Mouse (Mus musculus) liver, embryonic 14.5 days (tissue): ENCODE measurements at regions not wholly inside any gene's neighbourhood (a gene's known extent, or its start where the extent isn't known, plus 50 kb on each side); places are given as distances from the start of the nearest gene placed in this dataset.

Experiments
- ATAC-seq: fragments of 200-750 bp; cut with Nextera tagmentation; 2 replicates; pipeline ENCODE4 v1.8.0; 2017; ENCODE audit warnings: moderate number of reproducible peaks, mild to moderate bottlenecking, moderate library complexity; ENCODE audit not compliant: insufficient read depth
- DNase-seq, 3 experiments: peaks; one replicate each; pipeline ENCODE4 v3.0.0-alpha.2; 2012 to 2013; ENCODE audit warnings: low read depth in 3 of 3, low spot score in 3 of 3
- H3K27ac ChIP-seq: fragments of 300-500 bp; sonication (generic); 2 replicates; pipeline ENCODE4 v1.5.1; 2014; ENCODE audit warnings: moderate library complexity, mild to moderate bottlenecking, control low read depth, inconsistent platforms
- H3K27me3 ChIP-seq: fragments of 300-500 bp; sonication (generic); 2 replicates; pipeline ENCODE4 v1.6.1; 2014; ENCODE audit warnings: mild to moderate bottlenecking, low read length, moderate library complexity; ENCODE audit not compliant: control insufficient read depth, insufficient read depth
- H3K36me3 ChIP-seq: fragments of 300-500 bp; sonication (generic); replicated peaks from 2 replicates; pipeline ENCODE4 v1.6.1; 2014; ENCODE audit warnings: low read depth; ENCODE audit not compliant: control insufficient read depth, insufficient read depth
- H3K4me1 ChIP-seq, 2 experiments: fragments of 200-500 bp in 1 of 2; fragments of 300-500 bp in 1 of 2; sonication (generic) in 1 of 2; replicated peaks; 2 replicates each; pipeline ENCODE4 v1.6.1; 2012 to 2014; ENCODE audit warnings: antibody characterized with exemption in 1 of 2, inconsistent platforms in 1 of 2, low read length in 1 of 2; ENCODE audit not compliant: control insufficient read depth in 2 of 2, insufficient read depth in 2 of 2
- H3K4me2 ChIP-seq: fragments of 300-500 bp; sonication (generic); 2 replicates; pipeline ENCODE4 v1.6.1; 2014; ENCODE audit warnings: low read depth, mild to moderate bottlenecking, control low read depth, moderate library complexity
- H3K4me3 ChIP-seq, 2 experiments: fragments of 200-500 bp in 1 of 2; fragments of 300-500 bp in 1 of 2; sonication (generic) in 1 of 2; 2 replicates each; pipeline ENCODE4 v1.5.1; 2012 to 2014; ENCODE audit warnings: low read depth in 2 of 2, low read length in 2 of 2, mild to moderate bottlenecking in 2 of 2, control low read depth in 1 of 2, inconsistent platforms in 1 of 2, moderate library complexity in 1 of 2; ENCODE audit not compliant: insufficient read depth in 1 of 2
- H3K9ac ChIP-seq: fragments of 300-500 bp; sonication (generic); replicated peaks from 2 replicates; pipeline ENCODE4 v1.6.1; 2014; ENCODE audit warnings: mild to moderate bottlenecking, control low read depth, moderate library complexity
- H3K9me3 ChIP-seq: fragments of 300-500 bp; sonication (generic); 2 replicates; pipeline ENCODE4 v1.6.1; 2016; ENCODE audit warnings: low read length, mixed read lengths; ENCODE audit not compliant: control insufficient read depth
- CTCF ChIP-seq: IDR thresholded peaks from 2 replicates; pipeline ENCODE4 v1.5.1; 2016; ENCODE audit warnings: antibody characterized with exemption, low read depth, control low read depth
- EP300 ChIP-seq: IDR thresholded peaks from 2 replicates; pipeline ENCODE4 v1.6.1; 2016; ENCODE audit warnings: antibody characterized with exemption, low read depth
- WGBS: fragments of 180-500 bp; shearing (Covaris S2); extraction: QIAGEN DNeasy Blood & Tissue Kit; methylation state at CpG from one replicate; pipeline ENCODE4 v1.1.7; 2014; ENCODE audit not compliant: insufficient replicate concordance; 5-methylcytosine and 5-hydroxymethylcytosine counted together

DNA sequence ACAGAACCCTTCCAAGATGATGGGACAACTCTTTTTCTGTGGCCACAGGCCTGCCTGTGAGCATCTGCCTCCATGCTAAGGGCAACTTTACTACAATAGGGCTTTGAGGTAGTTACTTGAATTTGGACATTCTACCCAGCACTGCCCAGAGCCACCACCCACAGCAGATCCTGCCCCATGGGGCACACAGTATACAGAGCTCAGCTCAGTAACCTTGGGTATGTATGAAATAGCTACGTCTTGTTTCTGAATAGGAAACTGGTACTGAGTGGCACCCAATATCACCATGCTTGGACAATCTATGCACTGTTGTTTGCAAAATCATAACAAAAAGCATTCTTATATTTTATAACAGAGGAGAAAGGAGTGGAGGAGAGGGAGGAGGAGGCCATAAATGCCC is 320.8 kb upstream of the Slc24a5 start:
- Histone ChIP-seq H3K36me3 (no peaks in the 10 kb centered on the region), H3K9me3 (no peaks in the 10 kb centered on the region), H3K4me3 (no peak overlapping the region), H3K27ac (no peak overlapping the region), H3K9ac (no peak overlapping the region), H3K4me2 (no peak overlapping the region), H3K4me1 (no peaks in the 10 kb centered on the region), H3K27me3 (no peaks in the 10 kb centered on the region)
- 50% methylated on average over 1 of the region's 1 CpGs for WGBS
- TF ChIP-seq EP300 = no peak
- no peak for TF ChIP-seq CTCF
- ATAC-seq (no peak), DNase-seq (no peak)

- Histone ChIP-seq H3K36me3 (no peaks in the 10 kb centered on the region), H3K9ac (no peak overlapping the region), H3K27me3 (no peaks in the 10 kb centered on the region), H3K4me3 (no peak overlapping the region), H3K27ac (no peak overlapping the region), H3K4me1 (no peaks in the 10 kb centered on the region), H3K4me2 (no peak overlapping the region), H3K9me3 (no peaks in the 10 kb centered on the region)
- WGBS = 60% methylated on average over 4 of the region's 4 CpGs
- TF ChIP-seq CTCF = no peak
- TF ChIP-seq EP300 = no peak
- ATAC-seq = no peak
- no peak for DNase-seq
Measured at GRCm38 (mm10) chr2:124747627-124748026, 320.3 kb upstream of the Slc24a5 start.

DNA sequence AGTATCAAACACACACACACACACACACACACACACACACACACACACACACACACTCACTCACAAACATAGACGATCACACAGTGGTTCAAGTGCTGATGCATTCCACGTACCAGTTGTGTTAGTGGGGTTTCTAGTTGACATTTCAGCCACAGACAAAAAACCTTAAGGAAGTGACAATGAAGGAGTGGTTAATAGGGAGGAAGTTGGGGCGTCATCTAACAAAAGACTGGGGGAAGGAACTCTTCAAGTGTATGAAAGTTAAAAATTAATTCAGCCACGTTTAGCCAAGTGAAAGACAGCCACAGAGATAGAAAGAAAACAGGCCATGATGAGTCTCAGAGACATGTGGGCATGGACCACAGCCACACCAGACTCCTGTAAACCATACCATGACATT is 316.1 kb upstream of the Slc24a5 start:
- no peaks in the 10 kb centered on the region for H3K36me3 ChIP-seq
- DNase-seq (no peak), ATAC-seq (no peak)
- TF ChIP-seq CTCF (no peak), EP300 (no peak)
- H3K27ac ChIP-seq = no peak overlapping the region
- H3K9ac ChIP-seq = no peak overlapping the region
- no peaks in the 10 kb centered on the region for H3K27me3 ChIP-seq
- H3K4me2 ChIP-seq = no peak overlapping the region
- H3K4me3 ChIP-seq = no peak overlapping the region
- H3K4me1 ChIP-seq = no peaks in the 10 kb centered on the region
- 34% methylated on average over 4 of the region's 4 CpGs for WGBS
- no peaks in the 10 kb centered on the region for H3K9me3 ChIP-seq

- ATAC-seq (no peak), DNase-seq (no peak)
- H3K4me2 ChIP-seq = no peak overlapping the region
- no peak overlapping the region for H3K27ac ChIP-seq
- no peaks in the 10 kb centered on the region for H3K36me3 ChIP-seq
- TF ChIP-seq EP300 = no peak
- TF ChIP-seq CTCF = no peak
- 46% methylated on average over 5 of the region's 5 CpGs for WGBS
- H3K9ac ChIP-seq = no peak overlapping the region
- no peaks in the 10 kb centered on the region for H3K27me3 ChIP-seq
- no peaks in the 10 kb centered on the region for H3K4me1 ChIP-seq
- H3K4me3 ChIP-seq = no peak overlapping the region
- no peaks in the 10 kb centered on the region for H3K9me3 ChIP-seq
Measured at GRCm38 (mm10) chr2:124753717-124754116, 314.2 kb upstream of the Slc24a5 start.

- Histone ChIP-seq H3K4me1 (0 out of 4 replicates have a peak, but pooled peaks cover 0 to 2% of the 10 kb centered on the region in 2 experiments), H3K4me3 (no peak overlapping the region), H3K4me2 (no peak overlapping the region), H3K27ac (no peak overlapping the region), H3K27me3 (no peaks in the 10 kb centered on the region), H3K9ac (no peak overlapping the region), H3K9me3 (no peaks in the 10 kb centered on the region), H3K36me3 (no peaks in the 10 kb centered on the region)
- no peak for ATAC-seq
- TF ChIP-seq EP300 = no peak
- no peak for TF ChIP-seq CTCF
- DNase-seq = no peak
- 75% methylated on average over 4 of the region's 4 CpGs for WGBS
Measured at GRCm38 (mm10) chr2:124755244-124755643, 312.7 kb upstream of the Slc24a5 start.

GRCm38 (mm10) chr2:124758992-124759391 is 308.9 kb upstream of the Slc24a5 start:
- WGBS = 66% methylated on average over 2 of the region's 2 CpGs
- Histone ChIP-seq H3K4me3 (no peak overlapping the region), H3K27ac (no peak overlapping the region), H3K4me2 (no peak overlapping the region), H3K9ac (no peak overlapping the region), H3K9me3 (no peaks in the 10 kb centered on the region), H3K36me3 (no peaks in the 10 kb centered on the region), H3K4me1 (0 out of 4 replicates have a peak, but pooled peaks cover 0 to 2% of the 10 kb centered on the region in 2 experiments), H3K27me3 (no peaks in the 10 kb centered on the region)
- DNase-seq = no peak
- ATAC-seq = no peak
- TF ChIP-seq EP300 (no peak), CTCF (no peak)
